Mouse (Mus musculus) lung, postnatal 4 days (tissue): Measurements from ENCODE around the gene Tmem11.

Source experiments
- DNase-seq, 2 experiments: peaks; one replicate each; pipeline ENCODE4 v3.0.0; 2021

Gene Tmem11

GRCm38 (mm10) chr11:60826700-60827099 is 52.4 kb downstream of the Tmem11 start:
- no peak for DNase-seq

- DNase-seq = peak; percentile 30 to 31
Measured at GRCm38 (mm10) chr11:60825191-60825590, 53.9 kb downstream of the Tmem11 start.

GRCm38 (mm10) chr11:60823771-60824170 is 55.3 kb downstream of the Tmem11 start:
- no peak for DNase-seq

GRCm38 (mm10) chr11:60816398-60816797 is 62.7 kb downstream of the Tmem11 start:
- DNase-seq = no peak
